Mouse (Mus musculus): ENCODE measurements around the gene Dzip1.
A peak's percentile ranks its signal among the peaks of the same experiment; 100 is the strongest.

Dzip1 gene

GRCm38 (mm10) chr14:118924673-118925615 lies at the start of gene Dzip1:
Gene Dzip1 (minus strand): TSS chr14:118925460.
- peak; percentile 89 for DNase-seq (ENCODE audit: low read depth, low spot score)

GRCm38 (mm10) chr14:118972268-118972667 lies 47.0 kb upstream of the Dzip1 start:
- DNase-seq (ENCODE audit: low read depth, low spot score), result no peak

DNA sequence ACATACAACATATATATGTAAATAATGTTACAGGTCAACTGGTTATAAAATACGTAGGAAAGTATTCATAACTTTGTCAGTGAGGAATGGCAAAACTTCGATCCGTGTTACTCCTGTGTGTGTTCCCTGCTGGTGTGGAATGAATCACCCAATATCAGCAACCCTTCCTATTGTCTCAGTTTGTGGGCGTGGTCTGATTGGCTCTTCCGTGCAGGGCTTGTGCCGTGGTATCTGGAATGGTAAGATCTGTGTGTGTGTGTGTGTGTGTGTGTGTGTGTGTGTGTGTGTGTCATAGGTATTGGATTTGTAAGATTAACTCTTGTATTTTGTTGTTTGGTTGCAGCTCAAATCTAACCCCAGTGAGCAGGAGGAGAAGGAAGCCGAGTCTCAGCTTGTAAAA lies 42.4 kb upstream of the Dzip1 start:
- peak; percentile 74 for DNase-seq (ENCODE audit: low read depth, low spot score)

DNA sequence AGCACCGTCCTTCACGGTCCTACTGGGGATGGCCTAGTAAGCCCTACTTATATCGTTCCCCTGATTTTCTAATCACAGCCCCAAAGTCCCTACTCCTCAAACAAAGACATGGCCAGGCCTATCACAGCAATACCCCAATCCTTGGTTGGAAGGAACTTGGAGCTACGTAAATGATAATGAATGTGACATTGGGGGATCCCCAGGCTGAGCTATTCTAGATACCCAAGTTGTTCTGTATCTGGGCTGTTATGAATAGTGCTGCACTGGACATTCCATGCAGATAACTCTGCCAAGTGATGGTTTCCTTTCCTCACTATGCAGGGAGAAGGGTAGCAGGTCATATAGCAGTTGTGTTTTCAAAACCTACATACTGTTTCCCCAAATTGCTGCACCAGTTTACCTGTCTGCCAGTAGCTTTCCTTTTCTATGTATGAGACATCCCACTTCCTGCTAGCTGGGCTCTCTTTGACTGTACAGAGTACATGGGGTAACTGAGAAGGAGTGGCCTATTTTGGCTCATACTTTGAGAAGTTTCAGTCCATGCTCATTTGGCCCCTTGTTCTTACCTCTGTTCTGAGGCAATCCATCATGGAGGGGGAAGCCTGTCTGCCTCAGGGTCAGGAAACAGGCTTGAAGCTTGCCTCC lies 40.2 kb upstream of the Dzip1 start:
- no peak for DNase-seq (ENCODE audit: low read depth, low spot score)

DNA sequence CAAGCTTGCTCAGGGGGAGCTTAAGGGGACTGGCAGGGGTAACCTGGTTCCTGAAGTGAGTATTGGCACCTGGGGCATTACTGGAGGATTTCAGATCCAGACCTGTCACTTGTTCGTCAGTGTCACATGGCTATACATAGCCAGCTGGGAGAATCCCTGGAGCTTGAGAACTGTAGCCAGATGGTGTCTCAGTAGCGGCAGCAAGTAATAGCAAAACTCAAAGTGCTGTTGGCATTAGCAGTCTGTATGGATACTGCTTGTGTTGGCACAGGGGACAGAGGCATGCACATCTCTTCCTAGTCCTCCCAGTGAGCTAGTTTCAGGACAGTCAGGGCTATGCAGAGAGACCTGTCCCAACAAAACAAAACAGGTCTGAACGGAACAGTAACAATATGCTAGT lies 32.8 kb upstream of the Dzip1 start:
- DNase-seq (ENCODE audit: low read depth, low spot score), result no peak

GRCm38 (mm10) chr14:118951912-118952583 lies 26.8 kb upstream of the Dzip1 start:
- no peak for DNase-seq (ENCODE audit: low read depth, low spot score)

DNA sequence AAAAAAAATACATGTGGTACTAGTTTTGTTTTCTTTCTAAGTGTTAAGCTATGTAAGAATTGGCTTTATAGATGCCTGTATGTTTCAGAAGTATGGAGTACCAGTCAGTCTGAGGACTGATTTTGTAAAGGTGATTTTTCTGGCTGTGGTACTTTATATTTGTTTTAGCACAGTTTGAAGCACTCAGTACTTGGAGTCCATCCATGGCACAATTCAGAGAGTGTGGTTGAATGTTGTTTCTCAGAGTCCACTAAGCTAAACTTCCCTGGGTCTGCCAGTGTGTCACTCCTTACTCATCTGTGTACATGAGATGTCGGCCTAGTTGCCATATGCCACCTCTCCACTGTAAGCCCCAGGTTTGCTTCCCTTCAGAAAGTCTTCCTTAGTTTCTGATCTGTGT lies 23.6 kb upstream of the Dzip1 start:
- no peak for DNase-seq (ENCODE audit: low read depth, low spot score)

- no peak for DNase-seq (ENCODE audit: low read depth, low spot score)
These were observed 19.4 kb upstream of the Dzip1 start for GRCm38 (mm10) chr14:118944702-118945101.

DNA sequence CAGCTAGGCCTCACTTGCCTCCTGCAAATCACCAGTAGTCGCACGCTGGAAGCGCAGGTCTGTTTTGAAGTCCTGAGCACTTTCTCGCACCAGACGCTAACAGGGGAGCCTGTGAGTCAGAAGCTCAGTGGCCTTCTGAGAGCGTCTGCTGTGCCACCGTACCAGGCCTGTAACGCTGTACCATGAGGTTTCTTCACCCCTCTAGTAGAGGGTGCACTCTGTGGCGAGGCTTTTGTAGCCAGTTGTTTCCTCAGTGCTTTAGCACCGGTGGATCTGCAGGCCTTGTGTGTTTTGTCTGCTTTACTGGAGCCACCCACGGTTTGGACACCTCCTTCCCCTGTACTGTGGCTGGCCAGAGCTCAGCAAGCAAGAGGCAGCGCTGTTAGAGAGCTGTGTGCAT lies 16.8 kb upstream of the Dzip1 start:
- no peak for DNase-seq (ENCODE audit: low read depth, low spot score)

GRCm38 (mm10) chr14:118940796-118941495 lies 15.7 kb upstream of the Dzip1 start:
- DNase-seq (ENCODE audit: low read depth, low spot score), result no peak

- DNase-seq (ENCODE audit: low read depth, low spot score), result peak; percentile 51
These were observed 13.3 kb upstream of the Dzip1 start for GRCm38 (mm10) chr14:118938551-118938950.

DNA sequence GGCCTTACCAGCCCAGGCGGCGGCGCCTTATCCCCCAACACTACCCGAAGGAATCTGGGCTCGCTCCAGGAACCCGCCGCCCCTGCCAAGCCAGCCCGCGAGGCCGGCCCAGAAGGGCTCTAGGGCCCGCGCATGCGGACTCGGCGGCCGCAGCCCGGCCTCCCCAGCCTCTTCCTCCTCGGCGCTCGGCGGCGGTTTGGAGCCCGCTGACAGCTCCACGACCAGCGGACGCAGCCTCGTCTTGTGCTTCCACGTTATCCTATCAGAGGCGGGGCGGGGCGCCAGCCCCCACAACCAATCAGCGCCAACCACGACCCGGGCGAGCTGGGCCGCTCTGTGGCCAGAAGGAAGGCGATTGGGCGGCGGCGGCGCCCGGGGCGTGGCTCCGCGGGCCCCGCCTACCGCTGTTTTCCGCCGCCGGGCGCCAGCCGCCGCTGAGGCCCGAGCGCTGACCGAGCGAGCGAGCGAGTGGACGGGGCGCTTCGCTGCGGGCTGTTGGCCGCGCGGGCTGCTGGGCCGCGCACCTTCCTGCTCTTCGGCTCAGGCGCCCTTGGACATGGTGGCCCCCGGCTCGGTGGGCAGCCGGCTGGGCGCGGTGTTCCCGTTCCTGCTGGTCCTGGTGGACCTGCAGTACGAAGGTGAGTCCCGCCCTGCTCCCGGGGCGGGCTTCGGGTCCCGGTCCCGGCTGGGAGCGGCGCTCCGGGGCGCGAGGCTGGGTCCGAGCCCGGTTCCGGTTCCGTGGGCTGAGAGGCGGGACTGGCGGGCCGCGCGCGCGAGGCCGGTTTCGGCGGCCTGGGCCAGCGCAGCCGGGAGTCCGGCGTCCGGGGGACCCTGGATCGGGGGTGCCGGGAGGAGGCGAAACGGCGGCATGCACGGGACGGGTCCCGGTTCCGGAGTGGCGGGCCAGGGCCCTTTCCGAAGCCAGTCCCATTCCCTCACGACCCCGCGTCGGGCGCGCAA lies 12.6 kb upstream of the Dzip1 start, which contains the start of gene Dnajc3:
Gene Dnajc3, plus strand, starts transcription at position 444 of the 960 bp plus-strand sequence.
- peak; percentile 97 for DNase-seq (ENCODE audit: low read depth, low spot score)

DNA sequence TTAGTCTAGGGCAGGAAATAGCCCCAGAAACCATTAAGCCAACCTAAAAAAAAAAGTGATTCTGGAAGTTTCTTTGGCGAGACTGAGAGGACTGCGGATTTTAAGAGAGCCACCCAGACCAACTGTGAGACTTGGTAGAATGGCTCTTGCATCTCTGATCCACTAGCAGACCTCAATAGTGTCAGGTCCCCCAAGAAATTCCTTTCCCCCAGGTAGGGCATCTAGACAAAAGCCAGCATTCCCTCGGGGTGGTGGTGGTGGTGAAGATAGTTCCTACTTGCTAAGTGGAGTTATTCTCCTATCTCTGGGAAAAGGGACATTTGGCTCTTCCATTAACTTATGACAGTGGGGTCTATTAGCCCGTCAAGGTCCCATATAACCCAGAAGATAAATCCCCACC lies 11.7 kb upstream of the Dzip1 start:
- no peak for DNase-seq (ENCODE audit: low read depth, low spot score)

DNA sequence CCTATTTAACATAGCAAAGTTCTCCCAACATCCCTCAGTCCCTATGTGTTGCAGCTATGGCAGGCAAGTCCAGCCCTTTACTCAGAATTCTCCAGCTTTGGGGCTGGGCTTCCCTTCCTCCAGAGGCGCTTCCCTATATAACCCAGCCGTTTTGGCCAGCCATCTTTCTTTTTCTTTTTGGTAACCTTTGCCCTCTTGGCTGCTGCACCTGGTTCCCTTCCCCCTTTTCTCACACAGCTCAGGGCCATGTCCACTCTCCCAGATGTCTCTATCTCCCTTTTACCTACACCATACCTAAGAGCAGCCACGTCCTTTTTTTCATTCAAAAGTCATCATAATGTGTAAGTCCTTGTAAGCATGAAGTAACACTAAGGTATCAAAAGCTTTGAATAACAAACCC lies 11.0 kb upstream of the Dzip1 start:
- DNase-seq (ENCODE audit: low read depth, low spot score), result no peak

GRCm38 (mm10) chr14:118934686-118935085 lies 9.4 kb upstream of the Dzip1 start:
- DNase-seq (ENCODE audit: low read depth, low spot score), result peak; percentile 27

- DNase-seq (ENCODE audit: low read depth, low spot score), result no peak
These were observed 7.7 kb upstream of the Dzip1 start for GRCm38 (mm10) chr14:118932956-118933355.

GRCm38 (mm10) chr14:118931181-118931580 lies 5.9 kb upstream of the Dzip1 start:
- no peak for DNase-seq (ENCODE audit: low read depth, low spot score)

- DNase-seq (ENCODE audit: low read depth, low spot score), result no peak
These were observed 5.5 kb upstream of the Dzip1 start for GRCm38 (mm10) chr14:118930777-118931176.

- DNase-seq (ENCODE audit: low read depth, low spot score), result no peak
These were observed 4.5 kb upstream of the Dzip1 start for GRCm38 (mm10) chr14:118929779-118930178.

GRCm38 (mm10) chr14:118928565-118928964 lies 3.3 kb upstream of the Dzip1 start:
- DNase-seq (ENCODE audit: low read depth, low spot score), result no peak

Measured in R1 (cell line).